Mouse (Mus musculus): ENCODE data around the gene Capn7.

The Capn7 gene

GRCm38 (mm10) chr14:31336369-31337155 is at the start of gene Capn7:
TSS of gene Capn7 (plus strand) at chr14:31336638.
- peak; percentile 92 to 93 for DNase-seq

GRCm38 (mm10) chr14:31313192-31313591 is 23.2 kb upstream of the Capn7 start:
- DNase-seq: no peak

GRCm38 (mm10) chr14:31316613-31317012 is 19.8 kb upstream of the Capn7 start:
- no peak for DNase-seq

- no peak for DNase-seq
These were observed 18.7 kb upstream of the Capn7 start for GRCm38 (mm10) chr14:31317754-31318153.

DNA sequence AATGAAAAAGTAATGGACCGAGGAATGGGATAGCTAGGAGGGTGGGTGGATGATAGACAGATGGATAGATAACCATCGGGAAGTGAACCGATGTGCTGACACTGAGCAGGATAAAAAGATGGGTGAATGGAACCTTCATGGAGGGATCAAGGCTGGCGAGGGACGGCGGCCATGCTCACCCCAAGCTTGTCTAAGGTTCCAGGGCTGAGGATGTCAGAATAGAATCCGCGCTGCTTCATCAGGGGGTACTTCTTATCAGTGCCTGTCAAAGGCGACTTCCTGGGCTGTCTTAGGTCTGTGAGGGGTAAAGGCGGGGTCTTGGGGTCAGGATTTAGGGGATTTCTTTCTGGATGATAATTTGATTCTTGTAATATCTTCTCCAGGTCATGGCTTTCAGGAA is 16.9 kb upstream of the Capn7 start:
- no peak for DNase-seq

GRCm38 (mm10) chr14:31321181-31321580 is 15.3 kb upstream of the Capn7 start:
- DNase-seq: no peak

DNA sequence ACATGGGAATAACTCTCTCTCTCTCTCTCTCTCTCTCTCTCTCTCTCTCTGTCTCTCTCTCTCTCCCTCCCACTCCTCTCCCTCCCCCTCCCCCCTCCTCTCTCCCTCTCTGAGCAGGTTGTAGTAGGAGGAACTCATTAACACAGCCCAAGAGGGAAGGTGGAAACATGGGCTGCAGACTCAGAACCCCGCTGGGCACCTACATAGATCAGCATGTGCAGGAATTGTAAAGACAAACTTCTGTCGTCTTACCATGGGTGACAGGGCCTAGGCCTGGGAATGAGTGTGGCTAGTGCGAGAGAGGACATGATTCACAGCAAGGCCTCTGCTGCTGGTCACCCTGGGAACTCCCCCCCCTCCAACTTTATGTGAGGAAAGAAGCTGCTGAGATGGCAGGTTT is 14.2 kb upstream of the Capn7 start:
- no peak for DNase-seq

DNA sequence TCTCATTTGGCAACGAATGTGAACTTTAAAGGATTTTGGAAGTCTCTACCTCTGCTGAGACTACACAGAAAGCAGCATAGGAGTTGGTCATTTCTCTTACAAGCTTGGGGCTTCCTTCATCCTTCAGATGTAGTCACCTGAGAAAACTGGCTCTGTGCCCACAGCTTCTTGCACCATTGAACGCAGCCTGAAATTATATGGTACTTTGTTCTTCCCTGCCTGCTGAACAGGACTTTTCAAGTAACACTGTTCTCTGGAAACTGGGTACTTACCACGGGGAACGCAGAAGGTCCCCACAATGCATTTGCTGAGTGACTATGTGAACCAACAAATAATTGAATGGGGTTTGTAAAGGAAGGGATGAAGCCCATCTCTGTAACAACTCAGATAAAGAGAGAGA is 13.2 kb upstream of the Capn7 start:
- no peak for DNase-seq

- peak; percentile 31 to 46 for DNase-seq
These were observed 12.3 kb upstream of the Capn7 start, which contains the start of gene Dnah1 for GRCm38 (mm10) chr14:31323849-31324792. TSS of gene Dnah1 (minus strand) at chr14:31323896.

- peak in 1 of 2 experiments; percentile 0 for DNase-seq
These were observed 11.6 kb upstream of the Capn7 start for GRCm38 (mm10) chr14:31324851-31325250.

- peak in 1 of 2 experiments; percentile 3 for DNase-seq
These were observed 10.9 kb upstream of the Capn7 start for GRCm38 (mm10) chr14:31325551-31325950.

DNA sequence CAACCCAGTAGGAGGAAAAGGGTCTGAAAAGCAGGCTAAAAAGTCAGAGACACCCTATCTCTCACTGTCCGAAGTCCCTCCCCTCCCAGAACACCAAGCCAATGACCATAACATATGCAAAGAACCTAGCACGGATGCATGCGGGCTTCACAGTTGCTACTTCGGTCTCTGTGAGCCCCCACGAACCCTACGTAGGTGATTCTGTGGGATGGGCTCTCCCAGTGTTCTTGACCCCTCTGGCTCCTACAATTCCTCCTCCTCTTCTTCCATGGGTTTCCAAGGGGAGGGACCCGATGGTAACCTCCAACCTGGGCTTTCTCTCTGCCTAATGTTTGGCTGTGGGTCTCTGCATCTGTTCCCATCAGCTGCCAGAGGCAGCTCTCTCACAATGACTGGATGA is 9.7 kb upstream of the Capn7 start:
- no peak for DNase-seq

- no peak for DNase-seq
These were observed 9.2 kb upstream of the Capn7 start for GRCm38 (mm10) chr14:31327196-31327595.

DNA sequence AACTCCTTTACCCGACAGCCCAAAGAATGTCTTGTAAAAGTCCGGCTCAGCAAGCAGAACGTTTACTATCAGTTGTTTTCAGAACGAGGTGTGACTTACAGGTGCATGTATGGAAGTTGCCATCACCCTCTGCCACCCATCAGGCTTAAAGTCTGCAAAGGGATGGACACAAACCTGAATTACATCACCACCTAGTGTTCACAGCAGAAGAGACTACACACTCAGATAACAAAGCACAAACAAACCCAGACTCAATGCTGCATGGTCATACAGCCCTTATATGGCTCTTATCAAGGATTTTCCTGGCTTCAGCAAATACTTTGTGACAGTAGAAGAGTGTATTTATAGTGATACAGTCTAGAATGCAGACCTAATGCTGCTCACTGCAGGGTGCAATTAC is 8.8 kb upstream of the Capn7 start:
- no peak for DNase-seq

GRCm38 (mm10) chr14:31329741-31330140 is 6.7 kb upstream of the Capn7 start:
- no peak for DNase-seq

GRCm38 (mm10) chr14:31330957-31331356 is 5.5 kb upstream of the Capn7 start:
- DNase-seq: no peak

GRCm38 (mm10) chr14:31335765-31336164 is 673 bp upstream of the Capn7 start:
- no peak for DNase-seq

GRCm38 (mm10) chr14:31337406-31337805 is 968 bp downstream of the Capn7 start:
- DNase-seq: no peak

- DNase-seq: no peak
These were observed 1.5 kb downstream of the Capn7 start for GRCm38 (mm10) chr14:31337947-31338346.

GRCm38 (mm10) chr14:31343241-31343640 is 6.8 kb downstream of the Capn7 start:
- no peak for DNase-seq

GRCm38 (mm10) chr14:31345367-31345766 is 8.9 kb downstream of the Capn7 start:
- no peak for DNase-seq

DNA sequence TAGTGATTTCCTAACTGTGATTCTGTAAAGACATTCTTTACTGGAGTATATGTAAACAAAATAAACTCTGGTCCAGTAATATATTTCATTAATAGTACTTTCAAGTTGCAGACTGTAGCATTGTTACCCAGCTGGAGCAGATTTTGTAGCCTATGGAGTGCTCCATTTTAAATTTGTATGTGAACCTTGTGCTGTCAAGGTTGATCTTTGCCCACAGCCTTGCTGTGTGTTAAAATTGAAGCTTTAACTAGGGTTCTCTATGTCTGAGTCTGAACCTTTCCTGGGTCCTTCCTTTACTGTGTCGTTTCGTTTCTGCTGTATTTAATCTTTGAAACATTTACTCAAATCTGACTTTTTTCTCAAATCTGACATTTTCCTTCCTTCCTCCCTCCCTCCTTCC is 25.8 kb downstream of the Capn7 start:
- DNase-seq: no peak

- DNase-seq: no peak
These were observed 28.2 kb downstream of the Capn7 start for GRCm38 (mm10) chr14:31364589-31364988.

GRCm38 (mm10) chr14:31365350-31365749 is 28.9 kb downstream of the Capn7 start:
- peak in 1 of 2 experiments; percentile 36 for DNase-seq

Measured in thymus, adult 18-20 months (tissue).